Mouse (Mus musculus): ENCODE measurements around the gene Stat1. TPM values are rescaled to one million over a fixed set of nuclear protein-coding genes. Genes with fewer than 3 reads are reported as not detected.

Stat1 gene
- 91.8 and 138 TPM in 2 replicates for polyA plus RNA-seq (2012; rRNA removed; ENCODE audit: low replicate concordance)

GRCm38 (mm10) chr1:52118860-52119591 lies at the start of gene Stat1:
Stat1 (plus strand) TSS chr1:52119440.

Other genes with a start within 250 kb of the Stat1 start
- 5.7 and 10.9 TPM in 2 replicates for gene Myo1b, start 203.4 kb upstream of the Stat1 start, polyA plus RNA-seq (2012; rRNA removed; ENCODE audit: low replicate concordance)
- 2.9 and 5.0 TPM in 2 replicates for gene Stat4, start 132.3 kb upstream of the Stat1 start, polyA plus RNA-seq (2012; rRNA removed; ENCODE audit: low replicate concordance)
- gene Gls, start 113.8 kb downstream of the Stat1 start, polyA plus RNA-seq (2012; rRNA removed; ENCODE audit: low replicate concordance), result 10.8 and 22.4 TPM in 2 replicates